Mouse (Mus musculus): ENCODE data around the gene Aurkb. TPM values are rescaled to one million over a fixed set of nuclear protein-coding genes. Genes with fewer than 3 reads are reported as not detected.
"Not testable (repeated sequence)": the region's sequence is repeated elsewhere in the genome, so short reads cannot be mapped to it uniquely, and the experiment has no call there.

Gene Aurkb
- total and polyA plus RNA-seq, 3 experiments = 0.21 to 1.1 (median 0.59) TPM

- Histone ChIP-seq H3K27ac (peak overlapping the region; percentile 20), H3K9ac (ENCODE audit: low read depth, low read length) (no peak overlapping the region), H3K79me2 (replicated peaks; ENCODE audit: control insufficient read depth, insufficient read depth, low read length) (peaks cover 7% of the 10 kb centered on the region), H3K36me3 (ENCODE audit: control insufficient read depth, insufficient read depth, low read length) (peaks cover 6% of the 10 kb centered on the region), H3K4me1 (ENCODE audit: control insufficient read depth, insufficient read depth, low read length) (peaks cover 10% of the 10 kb centered on the region), H3K27me3 (ENCODE audit: control insufficient read depth, insufficient read depth, low read length) (no peaks in the 10 kb centered on the region), H3K4me3 (no peak overlapping the region)
- WGBS = 87% methylated on average over 4 of the region's 4 CpGs
- intact Hi-C loops (cut with DNase I) = loop anchor here (1.0 kb wide), 1 partner anchor 25 kb away; no protein-coding TSS in a partner anchor
- TF ChIP-seq EP300 (IDR thresholded peaks at IDR 0.05; ENCODE audit: insufficient read depth, low read depth, low read length) (no peak), POLR2A (IDR thresholded peaks at IDR 0.05; ENCODE audit: insufficient read depth, low read depth, low read length) (no peak), CTCF (IDR thresholded peaks at IDR 0.05) (no peak)
- no peak for DNase-seq
Observed at GRCm38 (mm10) chr11:69092871-69093270, 47.4 kb downstream of the Aurkb start.

GRCm38 (mm10) chr11:69093856-69094255, 48.4 kb downstream of the Aurkb start:
- 86% methylated on average over 7 of the region's 7 CpGs for WGBS
- not testable (repeated sequence) for H3K79me2 ChIP-seq (replicated peaks; ENCODE audit: control insufficient read depth, insufficient read depth, low read length); DNase-seq

GRCm38 (mm10) chr11:69094697-69095429, 49.4 kb downstream of the Aurkb start, which contains the start of gene Per1:
TSS of gene Per1 (plus strand) at chr11:69095217.
- Histone ChIP-seq H3K36me3 (ENCODE audit: control insufficient read depth, insufficient read depth, low read length) (peaks cover 7% of the 10 kb centered on the region), H3K27ac (peak within 1 kb of the TSS; percentile 99), H3K27me3 (ENCODE audit: control insufficient read depth, insufficient read depth, low read length) (no peaks in the 10 kb centered on the region), H3K9ac (ENCODE audit: low read depth, low read length) (peak within 1 kb of the TSS; percentile 81), H3K4me3 (peak within 1 kb of the TSS; percentile 67), H3K4me1 (ENCODE audit: control insufficient read depth, insufficient read depth, low read length) (peaks cover 10% of the 10 kb centered on the region), H3K79me2 (replicated peaks; ENCODE audit: control insufficient read depth, insufficient read depth, low read length) (no peaks in the 10 kb centered on the region)
- TF ChIP-seq POLR2A (IDR thresholded peaks at IDR 0.05; ENCODE audit: insufficient read depth, low read depth, low read length) = peak; percentile 100
- TF ChIP-seq EP300 (IDR thresholded peaks at IDR 0.05; ENCODE audit: insufficient read depth, low read depth, low read length) = peak; percentile 100
- no peak for TF ChIP-seq CTCF (IDR thresholded peaks at IDR 0.05)
- peak; percentile 96 to 100 for DNase-seq
- under 1% methylated on average over 37 of the region's 37 CpGs for WGBS
- intact Hi-C loops (cut with DNase I) = loop anchor here (5.0 kb wide), 1 partner anchor 138 kb away; the partner anchor contains the start of gene Arhgef15

More at GRCm38 (mm10) chr11:69093856-69094255, 48.4 kb downstream of the Aurkb start:
- H3K36me3 ChIP-seq (ENCODE audit: control insufficient read depth, insufficient read depth, low read length); H3K4me3 ChIP-seq; intact Hi-C loops (cut with DNase I); H3K9ac ChIP-seq (ENCODE audit: low read depth, low read length); H3K27me3 ChIP-seq (ENCODE audit: control insufficient read depth, insufficient read depth, low read length): not testable (repeated sequence)
- TF ChIP-seq CTCF (IDR thresholded peaks at IDR 0.05) = peak; percentile 19; the same call in 1 of the 2 replicates
- Histone ChIP-seq H3K27ac (peak overlapping the region; percentile 99), H3K4me1 (ENCODE audit: control insufficient read depth, insufficient read depth, low read length) (peaks cover 16% of the 10 kb centered on the region)

GRCm38 (mm10) chr11:69095511-69096231, 50.2 kb downstream of the Aurkb start:
- peak; percentile 67 to 71 for DNase-seq
- Histone ChIP-seq H3K4me1 (ENCODE audit: control insufficient read depth, insufficient read depth, low read length) (peaks cover 10% of the 10 kb centered on the region), H3K27me3 (ENCODE audit: control insufficient read depth, insufficient read depth, low read length) (no peaks in the 10 kb centered on the region), H3K79me2 (replicated peaks; ENCODE audit: control insufficient read depth, insufficient read depth, low read length) (no peaks in the 10 kb centered on the region), H3K4me3 (peak overlapping the region; percentile 67), H3K9ac (ENCODE audit: low read depth, low read length) (peak overlapping the region; percentile 81), H3K27ac (peak overlapping the region; percentile 98), H3K36me3 (ENCODE audit: control insufficient read depth, insufficient read depth, low read length) (peaks cover 7% of the 10 kb centered on the region)
- under 1% methylated on average over 27 of the region's 27 CpGs for WGBS
- intact Hi-C loops (cut with DNase I) = loop anchor here (5.0 kb wide), 1 partner anchor 138 kb away; the partner anchor contains the start of gene Arhgef15
- TF ChIP-seq CTCF (IDR thresholded peaks at IDR 0.05) = no peak
- peak; percentile 70 for TF ChIP-seq POLR2A (IDR thresholded peaks at IDR 0.05; ENCODE audit: insufficient read depth, low read depth, low read length)
- TF ChIP-seq EP300 (IDR thresholded peaks at IDR 0.05; ENCODE audit: insufficient read depth, low read depth, low read length) = no peak

- H3K4me3 ChIP-seq = peak overlapping the region; percentile 67
- WGBS = 2% methylated on average over 9 of the region's 9 CpGs
- H3K9ac ChIP-seq (ENCODE audit: low read depth, low read length) = peak overlapping the region; percentile 81
- H3K79me2 ChIP-seq (replicated peaks; ENCODE audit: control insufficient read depth, insufficient read depth, low read length) = peaks cover 2% of the 10 kb centered on the region
- TF ChIP-seq POLR2A (IDR thresholded peaks at IDR 0.05; ENCODE audit: insufficient read depth, low read depth, low read length) = peak; percentile 11; the same call in 1 of the 2 replicates
- no peak for TF ChIP-seq EP300 (IDR thresholded peaks at IDR 0.05; ENCODE audit: insufficient read depth, low read depth, low read length)
- TF ChIP-seq CTCF (IDR thresholded peaks at IDR 0.05) = no peak
- H3K27ac ChIP-seq = peak overlapping the region; percentile 98
- H3K36me3 ChIP-seq (ENCODE audit: control insufficient read depth, insufficient read depth, low read length) = peaks cover 9% of the 10 kb centered on the region
- DNase-seq = no peak
- no peaks in the 10 kb centered on the region for H3K27me3 ChIP-seq (ENCODE audit: control insufficient read depth, insufficient read depth, low read length)
- H3K4me1 ChIP-seq (ENCODE audit: control insufficient read depth, insufficient read depth, low read length) = peaks cover 13% of the 10 kb centered on the region
- intact Hi-C loops (cut with DNase I) = loop anchor here (5.0 kb wide), 1 partner anchor 139 kb away; the partner anchor contains the start of gene Arhgef15
Observed at GRCm38 (mm10) chr11:69096360-69096986, 51.0 kb downstream of the Aurkb start.

Data from heart, adult 2 months (tissue).